Mouse (Mus musculus) embryonic facial prominence, embryonic 15.5 days (tissue): ENCODE results near the gene Trmt2a. TPM values are rescaled to one million over a fixed set of nuclear protein-coding genes. Genes with fewer than 3 reads are reported as not detected.

ENCODE experiments used
- ATAC-seq: fragments of 200-750 bp; cut with Nextera tagmentation; 2 replicates; pipeline ENCODE4 v1.8.0; 2017; ENCODE audit warnings: low read depth, moderate TSS enrichment; ENCODE audit not compliant: insufficient number of reproducible peaks, low FRiP score, low TSS enrichment
- H3K27ac ChIP-seq: fragments of 300-500 bp; sonication (generic); replicated peaks from 2 replicates; pipeline ENCODE4 v1.5.1; 2015; ENCODE audit warnings: mild to moderate bottlenecking, inconsistent platforms
- H3K27me3 ChIP-seq: fragments of 300-500 bp; sonication (generic); 2 replicates; pipeline ENCODE4 v1.6.1; 2015; ENCODE audit warnings: inconsistent platforms
- H3K36me3 ChIP-seq: fragments of 300-500 bp; sonication (generic); 2 replicates; pipeline ENCODE4 v1.6.1; 2015; ENCODE audit warnings: mild to moderate bottlenecking, inconsistent platforms
- H3K4me1 ChIP-seq: fragments of 300-500 bp; sonication (generic); 2 replicates; pipeline ENCODE4 v1.6.1; 2015; ENCODE audit warnings: inconsistent platforms
- H3K4me2 ChIP-seq: fragments of 300-500 bp; sonication (generic); replicated peaks from 2 replicates; pipeline ENCODE4 v1.6.1; 2015; ENCODE audit warnings: mild to moderate bottlenecking, inconsistent platforms
- H3K4me3 ChIP-seq: fragments of 300-500 bp; sonication (generic); replicated peaks from 2 replicates; pipeline ENCODE4 v1.5.1; 2015; ENCODE audit warnings: mild to moderate bottlenecking, inconsistent platforms
- H3K9ac ChIP-seq: fragments of 300-500 bp; sonication (generic); 2 replicates; pipeline ENCODE4 v1.6.1; 2015; ENCODE audit warnings: inconsistent platforms
- H3K9me3 ChIP-seq: fragments of 300-500 bp; sonication (generic); replicated peaks from 2 replicates; pipeline ENCODE4 v1.6.1; 2016; ENCODE audit warnings: inconsistent platforms
- WGBS: fragments of 180-500 bp; shearing (Covaris S2); methylation state at CpG from one replicate; pipeline ENCODE4 v1.1.7; 2015; 5-methylcytosine and 5-hydroxymethylcytosine counted together
- polyA plus RNA-seq: library from polyadenylated mRNA; unstranded; fragments of >200 nt; fragmentation: Nextera tagmentation; extraction: Ambion mirVana; gene quantifications from 2 replicates; pipeline ENCODE4 v1.2.1, GENCODE M21; 2015

Gene Trmt2a
- polyA plus RNA-seq, 1 experiment from 2014 or later, result 114 TPM

DNA sequence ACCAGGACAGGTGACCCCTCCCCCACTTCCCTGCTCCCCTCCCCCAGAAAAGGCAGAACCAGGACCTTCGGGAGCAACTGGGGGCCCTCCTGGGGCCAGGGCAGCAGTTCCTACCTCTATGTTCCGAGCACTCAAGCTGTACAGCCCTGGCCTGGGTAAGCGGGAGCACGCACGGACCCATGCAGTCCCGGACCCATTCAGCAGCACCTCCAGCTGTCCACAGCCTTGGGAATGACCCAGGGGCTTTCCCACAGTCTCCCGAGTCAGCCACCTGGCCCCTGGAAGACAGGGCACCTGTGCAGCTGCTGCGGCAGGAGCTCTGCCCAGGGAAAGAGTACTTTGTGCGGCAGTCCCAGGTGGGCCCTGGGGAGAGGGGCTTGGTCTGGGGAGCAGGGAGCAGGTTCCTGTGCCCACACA is 29.9 kb upstream of the Trmt2a start:
- Histone ChIP-seq H3K27ac (no peak overlapping the region), H3K27me3 (no peaks in the 10 kb centered on the region), H3K36me3 (peaks cover 16% of the 10 kb centered on the region), H3K9ac (no peak overlapping the region), H3K4me3 (no peak overlapping the region), H3K4me1 (peaks cover 9% of the 10 kb centered on the region), H3K9me3 (no peaks in the 10 kb centered on the region), H3K4me2 (no peak overlapping the region)
- WGBS, result 69% methylated on average over 9 of the region's 9 CpGs
- no peak for ATAC-seq

DNA sequence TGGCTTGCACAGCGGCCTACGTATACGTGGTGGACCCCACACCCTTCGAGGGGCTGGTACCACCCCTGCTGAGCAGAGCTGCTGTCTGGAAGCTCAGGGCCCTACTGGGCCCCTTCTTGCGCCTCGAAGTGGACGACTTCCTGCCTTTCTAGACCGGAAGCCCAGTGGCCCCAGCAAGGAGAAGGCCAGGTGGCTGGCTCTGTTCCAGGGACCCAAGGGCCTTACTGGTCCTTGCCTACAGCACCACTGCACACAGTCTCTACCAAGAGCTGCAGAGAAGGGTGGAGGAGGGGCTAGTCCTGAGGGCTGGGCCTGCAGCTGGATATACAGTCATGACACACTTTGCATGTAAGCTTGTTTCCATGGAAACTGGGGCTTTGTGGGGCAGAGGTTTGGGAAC is 28.5 kb upstream of the Trmt2a start:
- no peaks in the 10 kb centered on the region for H3K9me3 ChIP-seq
- 56% methylated on average over 8 of the region's 8 CpGs for WGBS
- ATAC-seq, result no peak
- no peak overlapping the region for H3K9ac ChIP-seq
- H3K4me2 ChIP-seq, result no peak overlapping the region
- H3K27ac ChIP-seq, result no peak overlapping the region
- no peaks in the 10 kb centered on the region for H3K27me3 ChIP-seq
- H3K4me1 ChIP-seq, result peaks cover 9% of the 10 kb centered on the region
- H3K4me3 ChIP-seq, result no peak overlapping the region
- H3K36me3 ChIP-seq, result peaks cover 30% of the 10 kb centered on the region

DNA sequence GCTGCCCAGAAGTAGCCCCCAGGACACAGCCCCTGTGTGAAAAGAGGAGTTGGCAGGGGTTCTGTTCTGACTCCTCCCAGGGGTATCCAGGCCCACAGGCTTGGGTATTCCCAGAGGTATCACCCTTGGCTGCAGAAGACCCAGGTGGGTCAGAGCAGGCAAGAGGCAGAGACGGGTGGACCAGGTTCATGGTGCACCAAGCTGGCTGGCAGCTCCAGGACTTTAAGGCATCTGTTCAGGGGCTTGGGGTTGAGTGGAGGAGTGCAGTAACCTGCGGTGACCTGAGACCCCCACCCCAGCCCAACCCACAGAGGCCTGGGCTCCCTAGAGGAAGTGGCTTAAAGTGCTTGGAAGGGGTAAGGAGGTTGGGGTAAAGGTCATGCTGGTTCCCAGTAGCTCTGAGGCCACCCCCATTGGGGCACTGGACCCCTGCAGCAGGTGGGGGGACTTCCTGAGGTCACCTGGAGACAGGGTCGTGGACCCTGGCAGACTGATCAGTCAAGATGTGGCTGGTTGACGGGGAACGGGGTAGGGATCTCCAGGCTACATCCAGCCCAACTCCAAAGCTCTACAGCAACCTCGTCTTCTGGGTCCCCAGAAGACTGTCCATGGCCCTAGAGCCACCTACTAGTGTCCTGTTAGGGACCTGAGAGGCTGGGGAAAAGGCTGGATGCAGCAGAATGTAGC is 27.5 kb upstream of the Trmt2a start:
- Histone ChIP-seq H3K9me3 (no peaks in the 10 kb centered on the region), H3K4me3 (no peak overlapping the region), H3K27me3 (no peaks in the 10 kb centered on the region), H3K4me1 (peaks cover 9% of the 10 kb centered on the region), H3K36me3 (peaks cover 40% of the 10 kb centered on the region), H3K9ac (no peak overlapping the region), H3K27ac (no peak overlapping the region), H3K4me2 (no peak overlapping the region)
- ATAC-seq, result no peak
- WGBS, result 77% methylated on average over 6 of the region's 6 CpGs

DNA sequence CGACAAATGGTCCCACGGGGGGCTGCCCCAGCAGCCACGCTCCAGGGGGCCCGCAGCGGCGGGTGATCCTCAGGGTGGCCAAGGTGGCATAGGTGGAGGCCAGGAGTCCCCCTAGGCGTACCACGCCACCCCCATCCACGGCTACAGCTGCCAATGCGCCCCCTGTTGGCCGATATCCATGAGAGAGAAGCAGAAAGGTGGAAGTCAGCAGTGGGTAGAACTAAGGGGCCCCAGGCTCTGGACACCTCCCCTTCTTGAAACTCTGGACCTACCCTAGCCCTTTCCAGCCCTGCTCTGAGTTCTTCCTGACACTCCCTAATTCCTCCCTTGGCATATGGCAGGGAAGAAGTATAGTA is 27.0 kb upstream of the Trmt2a start:
- Histone ChIP-seq H3K27ac (no peak overlapping the region), H3K4me3 (no peak overlapping the region)
- 78% methylated on average over 11 of the region's 11 CpGs for WGBS

DNA sequence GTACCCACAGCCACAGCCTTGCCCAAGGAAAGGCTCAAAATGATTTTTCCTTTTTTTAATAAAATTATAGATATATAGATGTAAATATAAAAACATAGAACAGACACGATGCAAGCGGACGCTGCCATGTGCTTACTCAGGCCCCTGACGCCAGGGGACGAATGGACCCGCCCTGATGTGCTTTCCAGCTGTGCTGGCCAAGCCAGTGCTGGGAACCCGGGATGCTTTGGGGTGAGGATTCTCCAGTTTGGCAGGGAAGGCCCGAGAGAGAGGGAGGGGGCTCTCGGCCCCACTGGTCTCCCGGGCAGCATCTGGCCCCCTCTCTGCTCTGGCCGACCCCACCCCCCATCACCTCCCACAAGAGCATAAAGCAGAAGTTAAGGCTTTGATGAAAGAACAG is 26.3 kb upstream of the Trmt2a start:
- Histone ChIP-seq H3K4me2 (no peak overlapping the region), H3K36me3 (peaks cover 52% of the 10 kb centered on the region), H3K27ac (no peak overlapping the region), H3K4me3 (no peak overlapping the region), H3K27me3 (no peaks in the 10 kb centered on the region), H3K4me1 (peaks cover 9% of the 10 kb centered on the region), H3K9ac (no peak overlapping the region), H3K9me3 (no peaks in the 10 kb centered on the region)
- 85% methylated on average over 11 of the region's 11 CpGs for WGBS
- no peak for ATAC-seq

More for the DNA sequence above, 27.0 kb upstream of the Trmt2a start:
- no peak for ATAC-seq
- Histone ChIP-seq H3K9me3 (no peaks in the 10 kb centered on the region), H3K27me3 (no peaks in the 10 kb centered on the region), H3K9ac (no peak overlapping the region), H3K4me1 (peaks cover 9% of the 10 kb centered on the region), H3K36me3 (peaks cover 45% of the 10 kb centered on the region), H3K4me2 (no peak overlapping the region)

DNA sequence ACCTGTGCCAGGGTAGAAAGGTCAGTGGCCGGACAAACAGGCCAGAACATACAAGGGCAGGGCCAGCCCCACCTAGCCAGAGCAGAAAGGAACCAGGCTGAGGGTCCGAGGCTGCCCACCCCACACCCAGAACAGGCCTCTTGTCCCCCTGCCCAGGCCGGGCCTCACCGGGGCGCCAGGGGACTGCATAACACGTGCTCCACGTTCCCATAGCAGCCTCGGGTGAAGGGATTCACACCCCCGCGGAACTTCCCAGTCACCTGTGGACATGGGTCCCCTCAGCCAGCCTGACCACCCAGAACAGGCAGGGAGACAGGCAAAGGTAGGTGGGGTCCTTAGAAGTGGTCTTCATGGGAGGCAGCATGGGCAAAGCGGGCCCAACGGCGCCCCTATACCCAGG is 21.3 kb upstream of the Trmt2a start:
- Histone ChIP-seq H3K9me3 (no peaks in the 10 kb centered on the region), H3K4me1 (peaks cover 24% of the 10 kb centered on the region; the same call in 1 of the 2 replicates), H3K4me2 (no peak overlapping the region), H3K9ac (no peak overlapping the region), H3K27ac (no peak overlapping the region), H3K36me3 (peaks cover 63% of the 10 kb centered on the region), H3K4me3 (no peak overlapping the region), H3K27me3 (no peaks in the 10 kb centered on the region)
- 93% methylated on average over 13 of the region's 13 CpGs for WGBS
- ATAC-seq, result no peak

DNA sequence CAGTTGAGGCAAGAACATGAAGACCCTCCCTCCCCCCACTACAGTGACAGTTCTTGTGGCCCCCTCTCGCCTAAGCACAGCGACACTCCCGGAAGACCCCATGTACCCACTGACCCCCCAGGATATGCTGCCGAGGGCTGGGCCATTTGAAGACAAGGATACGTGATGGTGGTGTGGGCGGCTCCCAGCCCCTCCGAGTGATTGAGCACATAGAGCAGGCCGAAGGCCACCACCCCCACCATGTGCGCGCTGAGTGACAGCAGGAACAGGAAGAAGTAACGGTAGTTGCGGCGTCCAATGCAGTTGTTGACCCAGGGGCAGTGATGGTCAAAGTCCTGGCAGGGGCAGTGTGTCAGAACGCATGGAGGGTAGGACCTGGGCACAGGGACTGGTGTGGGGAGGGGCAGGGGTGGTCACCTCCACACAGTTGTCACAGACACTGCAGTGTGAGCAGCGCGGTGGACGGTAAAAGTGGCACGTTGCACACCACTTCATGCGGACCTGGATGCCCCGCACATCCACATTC is 20.5 kb upstream of the Trmt2a start:
- Histone ChIP-seq H3K36me3 (peaks cover 57% of the 10 kb centered on the region), H3K4me3 (no peak overlapping the region), H3K9me3 (no peaks in the 10 kb centered on the region), H3K27me3 (no peaks in the 10 kb centered on the region), H3K4me2 (no peak overlapping the region), H3K27ac (no peak overlapping the region), H3K4me1 (peaks cover 24% of the 10 kb centered on the region; the same call in 1 of the 2 replicates), H3K9ac (no peak overlapping the region)
- no peak for ATAC-seq
- WGBS, result 92% methylated on average over 20 of the region's 20 CpGs

DNA sequence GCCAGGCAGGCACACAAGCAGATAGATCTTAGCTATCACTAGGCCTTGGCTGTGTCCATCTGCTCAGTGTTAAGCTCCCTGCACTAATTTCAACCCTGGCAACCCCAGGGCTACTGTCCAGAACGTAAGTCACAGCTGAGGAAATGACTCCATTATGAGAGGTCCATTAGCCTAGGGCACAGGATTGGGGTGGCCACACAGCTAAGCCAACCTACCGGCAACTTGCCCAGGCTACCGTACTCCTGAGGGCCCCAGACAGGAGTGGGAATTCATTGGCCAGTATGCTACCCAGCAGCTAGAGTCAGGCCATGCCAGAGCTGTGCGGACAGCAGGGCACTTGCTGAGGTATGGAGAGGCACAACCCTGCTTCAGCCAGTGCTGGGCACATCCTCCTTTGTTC is 19.6 kb upstream of the Trmt2a start:
- peaks cover 33% of the 10 kb centered on the region for H3K4me1 ChIP-seq
- no peak overlapping the region for H3K27ac ChIP-seq
- WGBS, result 83% methylated on average over 4 of the region's 4 CpGs
- no peak overlapping the region for H3K4me3 ChIP-seq
- no peak overlapping the region for H3K4me2 ChIP-seq
- H3K27me3 ChIP-seq, result no peaks in the 10 kb centered on the region
- no peaks in the 10 kb centered on the region for H3K9me3 ChIP-seq
- H3K9ac ChIP-seq, result no peak overlapping the region
- H3K36me3 ChIP-seq, result peaks cover 48% of the 10 kb centered on the region
- no peak for ATAC-seq

DNA sequence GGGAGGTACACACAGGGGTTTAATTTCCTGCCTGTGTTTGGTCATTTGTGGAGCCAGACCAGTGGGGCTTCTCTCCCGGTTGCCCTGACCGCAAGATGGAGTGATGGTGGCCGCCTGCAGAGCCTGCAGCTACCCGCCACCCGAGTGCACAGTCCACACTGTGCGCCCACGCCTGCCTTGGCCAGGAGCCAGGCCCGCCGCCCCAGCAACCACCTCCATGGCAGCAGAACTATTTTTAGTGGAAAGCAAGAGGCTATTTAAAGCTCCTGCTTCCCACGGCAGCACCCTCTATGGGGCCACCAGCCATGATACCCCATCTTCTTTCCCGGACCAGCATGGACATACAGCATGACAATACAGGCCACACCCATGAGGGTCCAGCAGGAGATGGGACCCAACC is 18.9 kb upstream of the Trmt2a start:
- H3K4me2 ChIP-seq, result 0 out of 2 replicates have a peak overlapping the region, but pooled peaks have one; percentile 0
- H3K4me1 ChIP-seq, result peaks cover 40% of the 10 kb centered on the region
- 0 out of 2 replicates have a peak overlapping the region, but pooled peaks have one; percentile 2 for H3K27ac ChIP-seq

DNA sequence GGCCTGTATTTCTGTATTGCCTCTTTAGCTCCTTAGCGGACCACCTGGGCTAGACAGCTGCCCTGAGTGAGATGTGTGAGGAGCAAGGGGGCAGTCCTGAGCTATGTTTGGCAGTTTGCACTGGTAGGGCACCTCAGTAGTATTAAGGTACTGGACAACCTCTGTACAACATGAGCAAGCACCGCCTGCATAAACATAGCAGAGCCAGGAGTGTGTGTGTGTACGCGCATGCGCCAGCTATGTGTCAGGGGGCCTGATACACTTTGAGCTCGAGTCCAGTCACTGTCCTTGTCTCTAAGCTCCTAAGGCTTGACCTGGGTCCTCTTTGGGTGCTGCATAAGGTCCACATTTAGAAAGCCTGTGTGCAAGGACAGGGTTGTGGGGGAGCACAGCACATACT is 17.9 kb upstream of the Trmt2a start:
- Histone ChIP-seq H3K27ac (0 out of 2 replicates have a peak overlapping the region, but pooled peaks have one; percentile 2), H3K9ac (no peak overlapping the region), H3K4me3 (no peak overlapping the region), H3K36me3 (peaks cover 31% of the 10 kb centered on the region), H3K4me1 (peaks cover 42% of the 10 kb centered on the region), H3K9me3 (no peaks in the 10 kb centered on the region), H3K27me3 (no peaks in the 10 kb centered on the region), H3K4me2 (no peak overlapping the region)
- WGBS, result 90% methylated on average over 6 of the region's 6 CpGs
- ATAC-seq, result no peak

More for the DNA sequence above, 18.9 kb upstream of the Trmt2a start:
- peak; percentile 39; the same call in 1 of the 2 replicates for ATAC-seq
- Histone ChIP-seq H3K9ac (no peak overlapping the region), H3K36me3 (peaks cover 41% of the 10 kb centered on the region), H3K27me3 (no peaks in the 10 kb centered on the region), H3K9me3 (no peaks in the 10 kb centered on the region), H3K4me3 (no peak overlapping the region)
- 60% methylated on average over 11 of the region's 11 CpGs for WGBS

DNA sequence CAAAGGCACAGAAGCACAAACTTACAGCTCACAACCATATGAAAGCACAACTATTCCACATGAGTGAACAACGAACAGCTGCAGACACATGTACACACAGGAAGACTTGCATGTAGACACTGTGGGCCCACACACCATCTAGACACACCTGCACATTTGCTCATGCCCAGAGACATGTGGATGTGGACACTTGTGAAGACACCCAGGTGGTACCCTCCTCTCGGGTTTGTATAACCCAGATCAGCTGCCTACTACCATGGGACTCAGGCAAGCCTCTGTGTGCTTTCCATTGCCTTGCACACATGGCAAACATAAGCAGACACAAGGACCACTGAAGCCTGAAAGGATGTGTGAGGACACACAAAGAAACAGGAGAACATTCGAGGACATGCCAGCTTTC is 17.4 kb upstream of the Trmt2a start:
- Histone ChIP-seq H3K9ac (no peak overlapping the region), H3K4me2 (no peak overlapping the region), H3K27me3 (no peaks in the 10 kb centered on the region), H3K36me3 (peaks cover 26% of the 10 kb centered on the region), H3K27ac (no peak overlapping the region), H3K4me3 (no peak overlapping the region), H3K9me3 (no peaks in the 10 kb centered on the region), H3K4me1 (peaks cover 46% of the 10 kb centered on the region)
- WGBS, result 77% methylated on average over 3 of the region's 3 CpGs
- ATAC-seq, result no peak

DNA sequence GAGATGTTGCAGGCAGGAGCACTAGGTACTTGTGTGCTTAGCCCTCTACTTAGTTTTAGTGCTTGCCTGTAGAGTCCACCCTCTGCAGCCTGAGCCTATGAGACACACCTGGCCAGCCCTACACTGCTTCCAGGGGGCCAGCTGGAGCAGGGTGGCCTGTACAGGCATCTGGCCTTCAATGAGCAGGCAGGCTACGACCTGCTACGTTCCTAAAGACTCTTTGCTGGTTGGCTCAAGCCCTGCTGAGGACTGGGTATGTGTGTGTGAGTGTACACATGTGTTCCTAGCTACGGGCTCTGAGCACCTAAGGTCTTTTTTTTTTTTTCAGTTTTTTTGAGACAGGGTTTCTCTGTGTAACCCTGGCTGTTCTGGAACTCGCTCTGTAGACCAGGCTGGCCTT is 17.0 kb upstream of the Trmt2a start:
- Histone ChIP-seq H3K4me2 (no peak overlapping the region), H3K27me3 (no peaks in the 10 kb centered on the region), H3K9ac (no peak overlapping the region), H3K4me3 (no peak overlapping the region), H3K36me3 (peaks cover 22% of the 10 kb centered on the region), H3K9me3 (no peaks in the 10 kb centered on the region), H3K27ac (no peak overlapping the region), H3K4me1 (peaks cover 50% of the 10 kb centered on the region)
- WGBS, result 77% methylated on average over 4 of the region's 4 CpGs
- no peak for ATAC-seq
